Mouse (Mus musculus): ENCODE measurements around the gene 4931406C07Rik.
"Not testable (repeated sequence)": the region's sequence is repeated elsewhere in the genome, so short reads cannot be mapped to it uniquely, and the experiment has no call there.

Gene 4931406C07Rik

GRCm38 (mm10) chr9:15306398-15307119, at the start of gene 4931406C07Rik:
TSS of gene 4931406C07Rik (minus strand) at chr9:15306448.
- DNase-seq (ENCODE audit: low spot score): no peak

GRCm38 (mm10) chr9:15349925-15350324, 43.7 kb upstream of the 4931406C07Rik start:
- no peak for DNase-seq (ENCODE audit: low spot score)

DNA sequence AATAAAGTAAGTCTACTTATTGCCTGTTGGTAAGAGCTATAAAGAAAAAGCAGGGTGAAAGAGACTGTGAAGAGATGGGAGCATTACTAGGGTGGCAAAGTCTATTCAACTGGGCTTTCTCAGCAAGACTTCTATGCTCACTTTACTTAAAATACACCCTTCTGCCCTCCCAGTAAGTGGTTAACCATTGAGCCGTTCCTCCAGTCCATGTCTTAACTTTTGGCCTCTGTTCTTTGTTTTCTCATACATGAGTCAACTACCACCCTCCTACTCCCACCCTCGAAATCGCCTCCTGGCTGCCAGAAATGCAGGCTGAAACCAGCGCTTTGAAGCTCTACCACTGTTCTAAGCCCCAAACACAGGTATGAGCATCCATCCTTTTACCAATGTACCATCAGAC, 31.5 kb upstream of the 4931406C07Rik start:
- no peak for DNase-seq (ENCODE audit: low spot score)

GRCm38 (mm10) chr9:15318170-15318742, 12.0 kb upstream of the 4931406C07Rik start:
- DNase-seq (ENCODE audit: low spot score): no peak

DNA sequence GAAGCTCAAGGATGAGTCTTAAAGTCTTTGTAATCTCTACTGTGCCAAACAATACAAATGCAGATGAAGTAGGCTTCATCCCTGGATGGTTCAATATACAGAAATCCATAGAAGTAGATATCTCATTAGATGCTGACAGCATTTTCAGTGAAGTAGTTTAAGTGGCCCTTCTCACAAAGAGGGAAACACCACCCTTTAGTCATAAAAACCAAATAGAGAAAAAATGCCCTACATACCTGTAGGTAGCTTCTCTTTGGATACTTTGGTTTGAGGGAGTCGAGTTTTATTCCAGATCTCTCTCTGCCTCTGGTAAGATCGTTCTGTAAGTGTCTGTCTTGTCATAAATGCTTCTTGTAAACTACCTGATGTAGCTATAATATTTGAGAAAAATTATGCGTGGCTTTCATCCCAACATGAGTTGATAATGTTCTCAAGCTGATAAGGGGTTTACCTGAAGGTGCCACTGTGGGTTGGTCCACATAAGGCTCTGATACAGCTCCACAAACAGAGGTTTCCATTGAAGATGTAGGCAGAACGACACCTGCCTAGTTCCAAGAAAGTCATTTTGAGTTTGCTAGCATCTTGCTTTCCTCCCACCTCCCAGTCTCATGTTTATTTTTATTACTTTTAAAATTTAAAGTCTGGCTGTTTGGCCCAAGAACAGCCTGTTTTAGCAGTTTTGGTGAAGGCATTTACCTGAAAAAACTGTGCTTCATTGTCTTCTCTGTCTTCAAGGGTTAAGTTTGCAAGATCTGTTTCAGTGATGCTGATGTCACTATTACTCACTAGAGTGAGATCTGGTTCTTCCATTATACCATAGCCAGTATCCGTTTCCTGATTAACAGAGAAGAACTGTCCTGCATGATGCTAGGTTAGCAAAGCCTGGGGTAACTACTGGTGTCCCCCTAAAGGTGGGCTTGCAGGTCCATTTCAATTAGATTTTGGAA, 11.2 kb upstream of the 4931406C07Rik start:
- DNase-seq (ENCODE audit: low spot score): no peak

DNA sequence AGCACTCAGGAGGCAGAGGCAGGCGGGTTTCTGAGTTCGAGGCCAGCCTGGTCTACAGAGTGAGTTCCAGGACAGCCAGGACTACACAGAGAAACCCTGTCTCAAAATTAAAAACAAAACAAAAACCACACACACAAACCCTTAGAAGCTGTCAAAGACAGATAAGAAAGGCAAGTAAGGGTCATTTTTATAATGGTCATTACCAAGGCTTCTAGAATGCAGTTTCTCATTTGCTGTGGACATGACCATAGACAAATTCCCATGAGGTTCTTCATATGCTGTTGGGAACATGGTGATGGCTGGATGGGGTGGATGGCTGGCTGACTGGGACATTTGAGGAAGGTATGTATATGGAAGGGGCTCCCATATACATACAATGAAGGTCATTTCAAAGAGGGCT, 10.0 kb upstream of the 4931406C07Rik start:
- DNase-seq (ENCODE audit: low spot score): not testable (repeated sequence)

GRCm38 (mm10) chr9:15314619-15315018, 8.4 kb upstream of the 4931406C07Rik start:
- no peak for DNase-seq (ENCODE audit: low spot score)

DNA sequence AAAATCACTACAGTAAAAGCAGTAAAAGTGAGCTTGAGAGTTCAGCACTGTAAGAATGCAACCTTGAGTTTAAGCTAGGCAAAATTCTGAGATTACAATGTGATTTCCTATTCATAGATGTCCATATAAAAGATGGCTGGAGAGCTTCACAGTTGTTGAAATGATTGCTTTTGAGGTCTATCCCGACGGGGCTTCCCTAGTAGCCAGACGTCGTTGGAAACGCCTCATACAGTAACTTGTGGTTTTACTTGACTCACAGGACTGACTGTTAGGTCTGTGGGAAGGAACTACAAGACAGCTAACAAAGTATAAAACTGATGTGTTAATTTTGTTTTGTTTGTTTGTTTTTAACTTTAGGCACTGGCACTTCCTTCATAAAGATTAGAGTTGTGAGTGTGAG, 7.4 kb upstream of the 4931406C07Rik start:
- DNase-seq (ENCODE audit: low spot score): no peak

DNA sequence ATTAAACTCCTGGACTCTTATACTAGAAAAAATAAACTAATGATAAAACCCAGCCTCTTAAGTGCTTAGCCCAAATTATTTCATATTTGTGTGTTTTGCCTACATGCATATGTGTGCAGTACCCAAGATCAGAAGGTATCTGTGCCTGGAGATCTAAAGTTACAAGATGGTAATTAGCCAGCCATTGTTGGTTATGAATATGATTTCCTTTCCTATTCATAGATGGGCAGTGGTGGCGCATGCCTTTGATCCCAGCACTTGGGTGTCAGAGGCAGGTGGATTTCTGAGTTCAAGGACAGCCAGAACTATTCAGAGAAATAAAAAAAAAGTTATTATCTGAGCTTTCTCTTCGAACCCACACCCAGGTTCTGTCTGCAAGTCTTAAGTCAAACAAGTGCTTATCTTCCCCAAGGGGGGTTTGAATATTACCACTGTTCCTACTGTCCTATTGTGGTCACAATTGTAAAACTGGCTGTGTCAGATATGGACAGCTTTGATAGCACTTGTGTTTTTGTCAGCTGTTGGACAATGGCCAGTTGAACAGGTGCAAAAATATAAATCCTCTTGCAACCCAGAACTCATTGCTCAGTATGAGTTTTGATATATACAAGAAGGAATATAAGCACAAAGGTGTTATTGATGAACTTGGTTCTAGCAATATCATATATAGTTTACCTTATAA, 5.9 kb upstream of the 4931406C07Rik start:
- DNase-seq (ENCODE audit: low spot score): no peak

DNA sequence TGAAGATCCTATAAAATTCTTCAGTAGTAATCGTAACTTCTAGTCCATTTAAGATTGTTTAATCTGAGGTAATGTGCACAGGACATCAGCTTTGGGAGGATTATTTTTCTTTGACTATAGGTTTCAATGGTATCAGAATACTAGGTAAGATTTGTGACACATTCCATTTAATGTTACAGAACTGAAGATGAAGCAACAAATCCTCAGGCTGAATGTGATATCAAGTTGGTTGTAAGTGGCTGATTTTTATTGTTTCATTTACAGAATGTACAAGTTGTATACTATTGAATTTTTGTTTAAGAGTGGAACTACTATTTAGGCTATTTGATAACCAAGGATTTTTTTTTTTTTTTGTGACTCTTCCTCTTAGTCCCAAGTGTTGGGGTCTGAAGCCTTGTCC, 3.9 kb upstream of the 4931406C07Rik start:
- DNase-seq (ENCODE audit: low spot score): no peak

GRCm38 (mm10) chr9:15309425-15309824, 3.2 kb upstream of the 4931406C07Rik start:
- DNase-seq (ENCODE audit: low spot score): no peak

- no peak for DNase-seq (ENCODE audit: low spot score)
Measured at GRCm38 (mm10) chr9:15308254-15308653, 2.0 kb upstream of the 4931406C07Rik start.

DNA sequence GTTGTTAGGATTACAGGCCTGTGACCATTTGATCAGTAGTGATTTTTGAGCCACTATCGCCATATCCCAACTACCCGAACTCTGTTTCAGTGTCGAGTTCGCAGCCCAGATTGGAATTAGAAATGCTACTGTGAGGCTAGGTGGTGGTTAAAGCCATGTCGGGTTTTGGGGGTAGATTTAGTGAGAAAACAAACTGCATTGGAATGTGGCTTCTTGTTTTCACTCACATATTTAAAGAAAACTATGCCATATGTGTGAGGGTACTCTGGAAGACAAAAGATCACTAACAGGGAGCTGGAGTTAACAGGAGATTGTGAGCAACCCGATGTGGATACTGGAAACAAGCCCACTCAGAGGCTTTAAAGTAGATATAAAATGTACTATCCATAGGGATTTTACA, 1.0 kb upstream of the 4931406C07Rik start:
- DNase-seq (ENCODE audit: low spot score): no peak

DNA sequence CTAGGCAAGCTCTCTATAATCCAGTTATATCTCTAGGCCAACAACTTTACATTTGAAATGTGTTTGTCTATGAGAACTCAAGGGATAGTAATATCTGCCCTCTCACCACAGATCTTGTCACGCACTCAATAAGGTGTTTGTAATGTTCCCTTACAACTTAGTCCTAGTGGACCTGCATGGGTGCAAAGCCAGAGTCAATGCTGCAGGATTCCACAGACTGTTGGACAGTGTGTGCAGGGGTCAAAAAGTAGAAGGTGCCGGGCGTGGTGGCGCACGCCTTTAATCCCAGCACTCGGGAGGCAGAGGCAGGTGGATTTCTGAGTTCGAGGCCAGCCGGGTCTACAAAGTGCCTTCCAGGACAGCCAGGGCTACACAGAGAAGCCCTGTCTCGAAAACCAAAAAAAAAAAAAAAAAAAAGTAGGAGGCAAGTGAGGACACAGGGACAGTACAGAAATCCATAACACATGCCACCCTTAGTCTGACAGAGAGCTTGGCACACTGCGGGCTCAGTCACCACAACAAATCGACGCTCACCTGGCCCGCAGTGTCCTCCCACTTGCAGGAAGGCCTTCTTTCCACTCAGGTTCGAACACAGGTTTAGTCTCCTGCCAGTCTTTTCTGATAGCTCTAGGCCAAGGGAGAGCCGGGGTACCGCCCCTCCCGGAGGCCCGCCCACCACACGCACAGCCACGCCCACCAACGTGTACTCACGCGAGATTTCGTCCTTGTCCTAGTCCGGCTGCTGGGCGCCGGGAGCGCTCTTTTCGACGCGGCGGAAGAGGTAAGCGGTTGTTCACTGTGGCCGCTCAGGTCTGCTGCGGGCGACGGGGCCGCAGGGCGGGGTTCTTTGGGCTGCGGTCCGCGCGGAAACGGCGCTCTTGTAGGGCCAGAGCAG, 498 bp downstream of the 4931406C07Rik start, which contains the start of gene Taf1d:
Gene Taf1d (plus strand): TSS at position 712 of the 895 bp plus-strand sequence.
- DNase-seq (ENCODE audit: low spot score): peak; percentile 97

DNA sequence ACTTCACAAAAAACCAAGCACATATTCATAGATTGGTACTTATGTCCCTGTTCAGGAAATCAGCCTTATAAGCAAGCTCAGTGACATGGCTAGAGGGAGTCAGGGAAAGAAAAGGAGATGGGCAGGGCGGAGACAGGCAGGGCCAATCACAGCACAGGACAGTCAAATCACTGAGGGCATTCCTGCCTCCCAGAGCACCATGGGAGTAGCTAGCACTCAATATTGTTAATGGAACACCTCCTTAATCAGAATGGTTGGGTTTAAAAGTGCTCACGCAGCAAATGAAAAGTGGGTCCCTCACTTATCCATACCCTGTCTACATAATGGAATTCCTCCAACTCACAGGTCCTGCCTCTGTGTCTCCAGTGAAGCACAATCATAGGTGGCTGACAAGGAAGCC, 3.4 kb downstream of the 4931406C07Rik start:
- DNase-seq (ENCODE audit: low spot score): no peak

DNA sequence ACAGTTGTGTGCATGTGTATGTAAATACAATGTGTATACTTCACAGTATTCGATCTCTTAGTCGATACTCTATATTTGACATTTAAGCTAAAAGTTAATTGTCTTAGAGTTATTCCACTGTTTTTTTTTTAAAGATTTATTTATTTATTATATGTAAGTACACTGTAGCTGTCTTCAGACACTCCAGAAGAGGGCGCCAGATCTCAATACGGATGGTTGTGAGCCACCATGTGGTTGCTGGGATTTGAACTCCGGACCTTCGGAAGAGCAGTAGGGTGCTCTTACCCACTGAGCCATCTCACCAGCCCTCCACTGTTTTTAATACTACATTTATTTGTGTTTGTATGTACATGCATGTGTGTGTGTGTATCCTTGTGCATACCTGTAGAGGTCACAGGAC, 4.2 kb downstream of the 4931406C07Rik start:
- DNase-seq (ENCODE audit: low spot score): not testable (repeated sequence)

DNA sequence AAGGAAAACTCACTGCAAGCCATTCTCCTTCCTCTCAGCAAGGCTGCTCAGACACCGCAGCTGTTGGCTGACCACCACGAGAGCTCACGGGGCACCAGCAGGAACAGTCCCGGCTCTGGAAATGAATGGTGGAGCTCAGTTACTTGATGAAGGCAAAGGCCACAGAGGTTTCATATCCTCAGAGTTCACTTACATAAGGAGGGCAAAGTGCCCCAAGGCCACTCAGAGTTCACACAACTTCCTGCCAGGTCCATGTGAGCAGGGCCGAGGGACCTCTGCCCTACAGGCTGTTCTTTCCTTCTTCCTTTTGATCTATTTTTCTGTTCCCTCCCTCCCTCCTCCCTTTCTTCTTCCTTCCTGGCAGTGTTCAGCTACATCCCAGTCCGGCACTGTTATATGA, 4.8 kb downstream of the 4931406C07Rik start:
- DNase-seq (ENCODE audit: low spot score): peak; percentile 51

DNA sequence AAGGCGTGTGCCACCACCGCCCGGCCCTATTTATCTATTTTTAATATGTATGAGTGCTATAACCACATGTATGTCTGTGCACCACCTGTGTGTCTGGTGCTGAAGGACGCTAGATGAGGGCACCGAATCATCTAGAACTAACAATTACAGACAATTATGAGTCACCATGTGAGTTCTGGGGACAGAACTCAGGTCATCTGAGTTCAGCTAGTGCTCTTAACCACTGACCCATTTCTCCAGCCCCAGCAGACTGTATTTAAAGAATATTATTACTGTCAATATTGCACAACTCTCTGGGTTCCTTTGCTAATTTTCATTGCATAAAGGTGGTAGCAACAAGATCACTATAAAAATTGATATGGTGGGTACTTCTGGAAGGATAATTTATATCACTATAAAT, 6.2 kb downstream of the 4931406C07Rik start:
- DNase-seq (ENCODE audit: low spot score): no peak

DNA sequence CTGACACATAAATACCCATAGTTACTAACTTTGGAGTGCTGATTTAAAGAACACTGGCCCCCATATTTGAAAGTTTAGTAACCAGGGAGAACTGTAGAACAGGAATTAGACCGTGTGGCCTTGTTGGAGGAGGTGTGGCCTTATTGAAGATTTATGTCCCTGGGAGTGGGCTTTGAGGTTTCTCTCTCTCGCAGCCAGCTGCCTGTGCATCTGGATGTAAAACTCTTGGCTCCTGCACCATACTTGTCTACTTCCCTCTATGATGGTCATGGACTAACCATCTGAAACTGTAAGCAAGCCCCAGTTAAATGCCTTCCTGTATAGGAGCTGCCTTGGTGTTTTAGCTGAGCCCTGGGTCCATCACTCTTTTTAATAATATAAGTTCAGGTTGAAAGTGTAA, 7.8 kb downstream of the 4931406C07Rik start:
- DNase-seq (ENCODE audit: low spot score): no peak

- no peak for DNase-seq (ENCODE audit: low spot score)
Measured at GRCm38 (mm10) chr9:15297112-15297511, 9.1 kb downstream of the 4931406C07Rik start.

DNA sequence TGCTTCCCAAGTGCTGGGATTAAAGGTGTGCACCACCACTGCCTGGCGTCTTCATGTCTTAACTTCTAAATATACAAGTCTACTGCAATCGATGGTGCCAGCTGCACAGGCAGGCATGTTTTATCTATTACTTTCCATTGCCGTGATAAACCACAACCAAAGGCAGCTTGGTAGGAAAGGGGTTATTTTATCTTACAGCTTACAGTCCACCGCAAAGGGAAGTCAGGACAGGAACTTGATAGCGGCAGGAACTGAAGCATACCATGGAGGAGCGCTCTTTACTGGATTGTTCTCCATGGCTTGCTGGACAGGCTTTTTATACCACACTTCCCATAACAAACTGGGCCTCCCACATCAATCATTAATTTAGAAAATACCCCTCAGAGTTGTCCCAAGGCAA, 17.0 kb downstream of the 4931406C07Rik start:
- no peak for DNase-seq (ENCODE audit: low spot score)
